Mouse (Mus musculus): ENCODE measurements around the gene Ptpn5. TPM values are rescaled to one million over a fixed set of nuclear protein-coding genes. Genes with fewer than 3 reads are reported as not detected.

The Ptpn5 gene
- total RNA-seq, 2 experiments from 2014 or later: 86.8 to 100 TPM

GRCm38 (mm10) chr7:47113383-47113782 is 20.1 kb downstream of the Ptpn5 start:
- no peak for DNase-seq (ENCODE audit: extremely low spot score in 1 of 2, low spot score in 1 of 2)

GRCm38 (mm10) chr7:47112036-47112435 is 21.4 kb downstream of the Ptpn5 start:
- DNase-seq (ENCODE audit: extremely low spot score in 1 of 2, low spot score in 1 of 2): no peak

- no peak for DNase-seq (ENCODE audit: extremely low spot score in 1 of 2, low spot score in 1 of 2)
Observed at GRCm38 (mm10) chr7:47111121-47111520, 22.4 kb downstream of the Ptpn5 start.

GRCm38 (mm10) chr7:47110511-47110910 is 23.0 kb downstream of the Ptpn5 start:
- DNase-seq (ENCODE audit: extremely low spot score in 1 of 2, low spot score in 1 of 2): peak in 1 of 2 experiments; percentile 52

GRCm38 (mm10) chr7:47108779-47109189 is 24.7 kb downstream of the Ptpn5 start:
- no peak for DNase-seq (ENCODE audit: extremely low spot score in 1 of 2, low spot score in 1 of 2)

DNA sequence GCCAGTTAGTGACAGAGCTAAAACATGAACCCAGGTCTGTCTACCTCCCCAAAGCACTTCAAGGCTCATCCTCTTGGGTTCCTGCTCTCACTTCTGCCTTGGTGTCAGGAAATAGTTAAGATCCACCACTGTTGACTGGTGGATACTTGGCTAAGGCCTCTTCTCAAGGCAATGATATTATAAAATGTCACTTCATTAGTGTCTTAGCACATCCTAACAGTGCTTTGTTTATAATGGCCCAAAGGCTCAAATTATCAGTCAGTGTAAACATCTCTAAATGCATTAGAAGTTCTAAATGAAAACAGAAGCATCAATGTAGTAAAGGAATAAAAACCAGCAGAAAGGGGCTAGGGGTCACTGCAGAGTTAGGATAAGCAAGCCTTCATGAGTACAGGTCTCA is 26.5 kb downstream of the Ptpn5 start:
- no peak for DNase-seq (ENCODE audit: extremely low spot score in 1 of 2, low spot score in 1 of 2)

- no peak for DNase-seq (ENCODE audit: extremely low spot score in 1 of 2, low spot score in 1 of 2)
Observed at GRCm38 (mm10) chr7:47103671-47104414, 29.6 kb downstream of the Ptpn5 start.

DNA sequence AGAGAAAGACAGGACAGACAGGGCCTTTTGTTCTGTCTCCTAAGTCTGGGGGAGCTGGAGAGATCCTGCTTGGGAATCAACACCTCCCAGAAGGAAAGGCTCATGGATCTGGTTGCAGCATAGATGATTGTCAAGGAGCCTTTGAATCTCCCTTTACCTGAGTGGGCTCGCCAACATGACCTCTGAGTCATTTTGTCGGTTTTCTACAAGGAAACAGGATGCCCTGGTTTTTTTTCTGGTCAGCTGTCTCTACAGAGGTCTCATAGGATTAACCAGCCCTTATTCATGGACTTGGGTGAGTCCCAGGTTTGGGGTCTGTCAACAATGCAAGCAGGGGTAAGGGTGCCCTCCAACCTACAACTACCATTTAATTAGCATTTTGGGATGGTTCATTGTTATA is 30.5 kb downstream of the Ptpn5 start:
- DNase-seq (ENCODE audit: extremely low spot score in 1 of 2, low spot score in 1 of 2): no peak

DNA sequence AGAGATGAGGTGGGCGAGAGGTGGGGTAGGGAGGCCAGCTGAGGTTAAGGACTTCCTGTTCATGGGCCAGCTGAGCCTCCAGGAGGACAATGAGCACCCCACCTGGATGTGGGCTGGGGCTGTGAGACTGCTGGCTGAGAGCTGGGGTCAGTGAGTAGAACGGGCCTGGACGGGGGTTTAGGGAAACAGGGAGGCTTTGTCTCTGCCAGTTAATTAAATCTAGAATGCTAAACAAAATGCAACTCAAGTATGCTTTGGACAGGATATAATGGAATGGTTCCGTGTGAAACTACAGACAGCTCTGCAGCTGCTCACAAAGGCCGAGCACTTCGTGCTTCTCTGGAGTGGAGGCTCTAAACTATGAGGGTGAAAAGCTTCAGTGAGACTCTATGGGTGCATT is 32.9 kb downstream of the Ptpn5 start:
- no peak for DNase-seq (ENCODE audit: extremely low spot score in 1 of 2, low spot score in 1 of 2)

DNA sequence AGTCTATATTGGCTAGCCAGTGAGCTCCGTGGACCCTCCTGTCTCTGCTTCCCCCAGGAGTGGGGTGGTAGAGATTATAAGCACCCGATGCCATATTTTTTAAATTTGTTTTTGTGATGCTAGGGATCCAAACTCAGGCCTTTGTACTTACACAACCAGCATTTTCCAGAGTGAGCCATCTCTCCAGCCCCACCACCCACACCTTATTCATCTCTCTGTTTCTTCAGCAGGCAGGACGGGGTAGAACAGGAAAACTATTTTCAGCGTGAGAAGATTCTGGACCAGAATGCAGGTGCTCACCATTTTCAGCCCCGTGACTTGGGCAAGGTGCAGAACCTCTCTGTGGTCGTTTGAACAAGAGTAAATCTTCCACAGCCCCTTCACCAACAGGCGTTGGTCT is 34.2 kb downstream of the Ptpn5 start:
- DNase-seq (ENCODE audit: extremely low spot score in 1 of 2, low spot score in 1 of 2): no peak

- DNase-seq (ENCODE audit: extremely low spot score in 1 of 2, low spot score in 1 of 2): no peak
Observed at GRCm38 (mm10) chr7:47098044-47098443, 35.4 kb downstream of the Ptpn5 start.

GRCm38 (mm10) chr7:47094969-47095368 is 38.5 kb downstream of the Ptpn5 start:
- DNase-seq (ENCODE audit: extremely low spot score in 1 of 2, low spot score in 1 of 2): no peak

GRCm38 (mm10) chr7:47093935-47094334 is 39.5 kb downstream of the Ptpn5 start:
- no peak for DNase-seq (ENCODE audit: extremely low spot score in 1 of 2, low spot score in 1 of 2)

DNA sequence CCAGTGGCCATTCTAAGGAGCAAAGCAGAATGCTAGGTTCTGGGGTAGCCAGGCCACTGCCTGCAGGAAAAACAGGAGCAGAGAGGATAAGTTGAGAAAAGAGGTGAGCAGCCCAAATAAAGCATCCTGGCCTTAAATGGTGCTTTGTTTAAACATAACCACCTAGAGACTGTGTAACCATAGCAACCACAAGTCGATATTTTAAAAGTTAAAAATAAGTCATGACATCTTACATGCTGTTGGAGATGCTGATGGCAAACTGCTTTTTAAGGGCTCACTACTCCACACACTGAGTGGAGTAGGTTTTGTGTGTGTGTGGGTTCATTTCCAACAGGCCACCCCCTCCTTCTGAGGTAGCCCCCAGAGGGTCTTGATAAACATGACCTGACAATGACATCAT is 48.4 kb downstream of the Ptpn5 start:
- no peak for DNase-seq (ENCODE audit: extremely low spot score in 1 of 2, low spot score in 1 of 2)

DNA sequence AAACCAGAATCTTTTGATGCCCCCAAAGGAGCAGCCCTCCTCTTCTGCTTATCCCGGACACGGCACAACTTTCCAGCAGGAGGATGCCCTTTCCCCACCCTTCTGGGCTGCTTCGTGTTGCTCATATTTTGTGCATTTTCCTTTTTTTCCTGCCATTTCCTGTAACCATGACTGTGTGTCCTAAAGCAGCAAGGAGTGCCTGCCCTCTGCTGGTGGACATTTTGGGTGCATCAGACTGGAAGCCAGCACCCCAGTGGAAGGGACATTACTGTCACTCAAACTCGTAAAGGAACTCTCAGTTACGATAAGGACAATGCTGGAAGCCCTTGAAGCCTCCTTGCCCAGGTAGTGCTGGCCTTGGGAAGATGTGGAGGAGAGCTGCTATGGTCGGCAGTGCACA is 52.2 kb downstream of the Ptpn5 start:
- peak; percentile 62 to 84 for DNase-seq (ENCODE audit: extremely low spot score in 1 of 2, low spot score in 1 of 2)

DNA sequence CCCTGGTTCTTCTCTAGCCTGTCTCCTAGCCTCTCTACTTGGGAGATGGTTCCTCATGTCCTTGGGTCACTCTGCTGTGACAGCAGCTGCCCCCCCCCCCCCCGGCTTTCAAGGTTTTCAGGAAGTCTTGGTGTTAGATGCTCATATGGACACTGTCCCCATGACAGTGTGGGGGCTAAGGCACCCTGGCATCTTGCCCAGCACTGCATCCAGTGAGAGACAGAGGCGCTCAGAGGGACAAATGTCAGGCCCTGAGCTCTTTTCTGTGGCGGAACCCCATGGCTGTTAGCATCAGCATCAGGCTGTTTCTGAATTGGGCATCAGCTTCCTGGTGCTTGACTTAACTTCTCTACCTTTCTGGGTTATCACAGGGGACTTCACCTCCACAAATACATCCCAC is 52.6 kb downstream of the Ptpn5 start:
- DNase-seq (ENCODE audit: extremely low spot score in 1 of 2, low spot score in 1 of 2): no peak

- peak in 1 of 2 experiments; percentile 64 for DNase-seq (ENCODE audit: extremely low spot score in 1 of 2, low spot score in 1 of 2)
Observed at GRCm38 (mm10) chr7:47077451-47077850, 56.0 kb downstream of the Ptpn5 start.

GRCm38 (mm10) chr7:47076729-47077128 is 56.8 kb downstream of the Ptpn5 start:
- no peak for DNase-seq (ENCODE audit: extremely low spot score in 1 of 2, low spot score in 1 of 2)

GRCm38 (mm10) chr7:47076193-47076592 is 57.3 kb downstream of the Ptpn5 start:
- DNase-seq (ENCODE audit: extremely low spot score in 1 of 2, low spot score in 1 of 2): no peak

- DNase-seq (ENCODE audit: extremely low spot score in 1 of 2, low spot score in 1 of 2): no peak
Observed at GRCm38 (mm10) chr7:47073536-47074521, 59.7 kb downstream of the Ptpn5 start.

- DNase-seq (ENCODE audit: extremely low spot score in 1 of 2, low spot score in 1 of 2): no peak
Observed at GRCm38 (mm10) chr7:47072551-47072950, 60.9 kb downstream of the Ptpn5 start.
